Mouse (Mus musculus) G1E (cell line): ENCODE measurements around the gene Gm45062.

ENCODE experiments used
- CTCF ChIP-seq: IDR thresholded peaks from 2 replicates; pipeline ENCODE4 v1.5.1; 2012; ENCODE audit warnings: low read depth, low read length, inconsistent platforms, mixed read lengths
- TAL1 ChIP-seq: conservative IDR thresholded peaks from 2 replicates; pipeline ENCODE4 v1.6.1; 2012; ENCODE audit warnings: low read depth, low read length, inconsistent platforms, mixed read lengths

DNA sequence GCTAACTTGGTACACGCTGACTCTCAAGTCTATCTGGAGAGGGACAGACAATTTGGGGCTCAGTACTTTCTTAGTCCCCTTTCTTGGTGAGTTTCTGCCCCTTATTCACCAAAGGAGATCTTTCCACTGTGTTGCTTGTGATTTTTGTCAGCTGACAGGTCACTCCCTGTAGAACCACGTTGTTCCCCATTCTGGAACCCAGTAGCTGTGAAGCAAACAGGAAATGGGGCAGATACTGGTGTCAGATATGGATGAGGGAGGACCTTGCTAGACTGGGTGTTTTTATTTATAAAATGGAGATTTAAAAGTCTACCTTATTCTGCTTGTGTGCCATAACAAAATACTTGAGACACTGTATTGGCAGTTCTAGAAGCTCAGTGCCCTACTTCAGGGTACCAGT is 358.1 kb downstream of the Gm45062 start:
- TF ChIP-seq CTCF (no peak), TAL1 (no peak)
